Mouse (Mus musculus): ENCODE results near the gene Serpine1. TPM values are rescaled to one million over a fixed set of nuclear protein-coding genes. Genes with fewer than 3 reads are reported as not detected.

Serpine1 gene
- polyA plus RNA-seq, 1 experiment from 2014 or later, result 0.15 TPM

DNA sequence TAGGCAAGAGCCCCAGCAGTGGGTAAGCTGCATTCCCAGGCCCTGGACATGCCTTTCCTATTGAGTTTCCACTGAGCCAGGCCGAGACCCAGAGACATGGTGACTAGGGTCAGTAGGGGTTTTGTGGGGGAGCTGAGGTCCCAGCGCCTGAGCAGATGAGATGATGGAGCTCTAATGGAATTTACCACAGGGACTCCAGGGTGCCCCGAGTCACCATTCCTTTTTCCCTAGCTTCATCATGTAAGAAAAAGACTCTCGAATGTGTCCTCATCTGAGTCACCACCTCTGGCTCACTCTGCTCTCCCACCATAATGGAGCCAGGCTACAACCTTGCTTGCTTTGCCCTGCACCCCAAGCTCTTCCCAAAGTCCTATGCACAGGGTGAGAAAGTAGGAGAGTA lies 11.0 kb upstream of the Serpine1 start:
- Histone ChIP-seq H3K9ac (replicated peaks; ENCODE audit: low read depth, low read length) (no peak overlapping the region), H3K4me1 (replicated peaks; ENCODE audit: control insufficient read depth, insufficient read depth, low read length) (no peaks in the 10 kb centered on the region), H3K27me3 (replicated peaks; ENCODE audit: control insufficient read depth, insufficient read depth, low read length) (no peaks in the 10 kb centered on the region), H3K27ac (ENCODE audit: low read length) (no peak overlapping the region), H3K4me3 (replicated peaks; ENCODE audit: low read length) (no peak overlapping the region), H3K9me3 (ENCODE audit: control insufficient read depth, low read length) (no peaks in the 10 kb centered on the region), H3K4me2 (ENCODE audit: low read length) (no peak overlapping the region), H3K36me3 (ENCODE audit: control insufficient read depth, insufficient read depth) (no peaks in the 10 kb centered on the region)
- 82% methylated on average over 4 of the region's 4 CpGs for WGBS
- no peak for ATAC-seq

- Histone ChIP-seq H3K4me2 (ENCODE audit: low read length) (no peak overlapping the region), H3K36me3 (ENCODE audit: control insufficient read depth, insufficient read depth) (no peaks in the 10 kb centered on the region), H3K27ac (ENCODE audit: low read length) (no peak overlapping the region), H3K9me3 (ENCODE audit: control insufficient read depth, low read length) (no peaks in the 10 kb centered on the region), H3K4me3 (replicated peaks; ENCODE audit: low read length) (no peak overlapping the region), H3K9ac (replicated peaks; ENCODE audit: low read depth, low read length) (no peak overlapping the region), H3K4me1 (replicated peaks; ENCODE audit: control insufficient read depth, insufficient read depth, low read length) (no peaks in the 10 kb centered on the region), H3K27me3 (replicated peaks; ENCODE audit: control insufficient read depth, insufficient read depth, low read length) (no peaks in the 10 kb centered on the region)
- WGBS, result 74% methylated on average over 5 of the region's 5 CpGs
- ATAC-seq, result no peak
Measured at GRCm38 (mm10) chr5:137079849-137080248, 7.8 kb upstream of the Serpine1 start.

DNA sequence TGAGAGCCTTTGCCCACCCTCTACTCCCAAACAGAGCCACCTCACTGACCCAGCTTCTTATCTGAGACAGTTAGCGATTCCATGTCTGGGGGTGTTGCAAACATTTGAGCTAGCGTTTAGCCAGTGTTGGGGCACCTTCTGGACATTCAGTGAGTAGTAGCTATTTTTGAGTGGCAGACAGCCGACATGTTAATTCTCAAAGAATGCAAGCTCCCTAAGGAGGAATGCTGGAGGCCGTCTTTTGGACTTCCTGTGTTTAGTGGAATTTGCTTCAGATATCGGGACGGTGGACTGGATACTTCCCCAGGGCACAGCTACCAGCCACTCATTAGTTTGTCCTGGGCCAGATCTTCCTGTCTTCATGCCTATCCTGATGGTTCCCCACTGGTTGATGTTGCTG lies 6.5 kb upstream of the Serpine1 start:
- WGBS, result 73% methylated on average over 6 of the region's 6 CpGs
- no peak overlapping the region for H3K4me2 ChIP-seq (ENCODE audit: low read length)
- ATAC-seq, result no peak
- H3K36me3 ChIP-seq (ENCODE audit: control insufficient read depth, insufficient read depth), result no peaks in the 10 kb centered on the region
- H3K27ac ChIP-seq (ENCODE audit: low read length), result no peak overlapping the region
- no peak overlapping the region for H3K4me3 ChIP-seq (replicated peaks; ENCODE audit: low read length)
- H3K9me3 ChIP-seq (ENCODE audit: control insufficient read depth, low read length), result no peaks in the 10 kb centered on the region
- H3K4me1 ChIP-seq (replicated peaks; ENCODE audit: control insufficient read depth, insufficient read depth, low read length), result no peaks in the 10 kb centered on the region
- H3K9ac ChIP-seq (replicated peaks; ENCODE audit: low read depth, low read length), result no peak overlapping the region
- H3K27me3 ChIP-seq (replicated peaks; ENCODE audit: control insufficient read depth, insufficient read depth, low read length), result no peaks in the 10 kb centered on the region

DNA sequence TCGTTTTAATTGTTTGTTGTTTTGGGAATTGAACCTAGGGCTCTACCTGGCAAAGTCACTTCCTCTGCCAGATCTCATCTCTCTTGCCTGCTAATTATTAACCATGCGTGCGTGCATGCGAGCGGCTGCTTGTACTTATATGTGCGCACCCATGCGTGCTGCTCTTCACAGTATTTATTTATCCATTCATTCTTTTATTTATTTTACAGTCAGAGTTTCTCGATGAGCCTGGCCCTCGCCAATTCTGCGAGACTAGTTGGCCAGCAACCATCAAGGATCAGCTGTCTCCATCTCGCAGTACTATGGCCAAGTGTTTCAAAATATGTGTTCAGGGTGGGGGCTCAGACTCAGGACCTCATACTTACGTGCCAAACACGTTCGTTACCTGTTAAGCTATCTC lies 6.0 kb upstream of the Serpine1 start:
- Histone ChIP-seq H3K9me3 (ENCODE audit: control insufficient read depth, low read length) (no peaks in the 10 kb centered on the region), H3K27ac (ENCODE audit: low read length) (no peak overlapping the region), H3K4me1 (replicated peaks; ENCODE audit: control insufficient read depth, insufficient read depth, low read length) (no peaks in the 10 kb centered on the region), H3K9ac (replicated peaks; ENCODE audit: low read depth, low read length) (no peak overlapping the region), H3K27me3 (replicated peaks; ENCODE audit: control insufficient read depth, insufficient read depth, low read length) (no peaks in the 10 kb centered on the region), H3K36me3 (ENCODE audit: control insufficient read depth, insufficient read depth) (no peaks in the 10 kb centered on the region), H3K4me2 (ENCODE audit: low read length) (no peak overlapping the region), H3K4me3 (replicated peaks; ENCODE audit: low read length) (no peak overlapping the region)
- WGBS, result 86% methylated on average over 14 of the region's 14 CpGs
- no peak for ATAC-seq

DNA sequence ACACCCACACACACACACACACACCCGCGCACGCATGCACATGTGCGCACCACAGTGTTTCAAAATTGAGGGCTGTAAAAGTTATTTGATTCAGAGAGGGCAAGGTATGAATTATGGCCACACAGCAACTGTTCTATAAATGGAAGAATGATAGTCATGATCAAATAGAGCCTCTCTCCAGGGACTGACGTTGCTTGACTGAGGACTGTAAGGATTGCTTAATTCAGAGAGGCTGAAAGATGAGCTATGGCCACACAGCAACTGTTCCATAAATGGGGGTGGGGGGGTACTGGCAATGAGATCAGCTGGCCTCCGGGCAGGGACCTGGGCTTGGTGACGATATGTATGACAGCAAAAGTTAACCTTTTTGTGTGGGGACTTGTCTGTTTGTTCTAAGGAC lies 5.1 kb upstream of the Serpine1 start:
- WGBS, result 88% methylated on average over 7 of the region's 7 CpGs
- Histone ChIP-seq H3K9me3 (ENCODE audit: control insufficient read depth, low read length) (no peaks in the 10 kb centered on the region), H3K27ac (ENCODE audit: low read length) (no peak overlapping the region), H3K9ac (replicated peaks; ENCODE audit: low read depth, low read length) (no peak overlapping the region), H3K4me2 (ENCODE audit: low read length) (no peak overlapping the region), H3K4me1 (replicated peaks; ENCODE audit: control insufficient read depth, insufficient read depth, low read length) (peaks cover 6% of the 10 kb centered on the region), H3K36me3 (ENCODE audit: control insufficient read depth, insufficient read depth) (no peaks in the 10 kb centered on the region), H3K27me3 (replicated peaks; ENCODE audit: control insufficient read depth, insufficient read depth, low read length) (no peaks in the 10 kb centered on the region), H3K4me3 (replicated peaks; ENCODE audit: low read length) (no peak overlapping the region)
- no peak for ATAC-seq

GRCm38 (mm10) chr5:137076191-137076930 lies 4.3 kb upstream of the Serpine1 start:
- Histone ChIP-seq H3K9ac (replicated peaks; ENCODE audit: low read depth, low read length) (no peak overlapping the region), H3K36me3 (ENCODE audit: control insufficient read depth, insufficient read depth) (no peaks in the 10 kb centered on the region), H3K4me2 (ENCODE audit: low read length) (no peak overlapping the region), H3K9me3 (ENCODE audit: control insufficient read depth, low read length) (no peaks in the 10 kb centered on the region), H3K27me3 (replicated peaks; ENCODE audit: control insufficient read depth, insufficient read depth, low read length) (no peaks in the 10 kb centered on the region), H3K4me3 (replicated peaks; ENCODE audit: low read length) (no peak overlapping the region), H3K4me1 (replicated peaks; ENCODE audit: control insufficient read depth, insufficient read depth, low read length) (peaks cover 11% of the 10 kb centered on the region), H3K27ac (ENCODE audit: low read length) (no peak overlapping the region)
- no peak for ATAC-seq
- whole genome bisulfite sequencing, result 59% methylated on average over 11 of the region's 12 CpGs

- Histone ChIP-seq H3K4me1 (replicated peaks; ENCODE audit: control insufficient read depth, insufficient read depth, low read length) (peaks cover 11% of the 10 kb centered on the region), H3K9ac (replicated peaks; ENCODE audit: low read depth, low read length) (no peak overlapping the region), H3K36me3 (ENCODE audit: control insufficient read depth, insufficient read depth) (no peaks in the 10 kb centered on the region), H3K27ac (ENCODE audit: low read length) (no peak overlapping the region), H3K4me2 (ENCODE audit: low read length) (no peak overlapping the region), H3K4me3 (replicated peaks; ENCODE audit: low read length) (no peak overlapping the region), H3K27me3 (replicated peaks; ENCODE audit: control insufficient read depth, insufficient read depth, low read length) (no peaks in the 10 kb centered on the region), H3K9me3 (ENCODE audit: control insufficient read depth, low read length) (no peaks in the 10 kb centered on the region)
- WGBS, result 73% methylated on average over 6 of the region's 6 CpGs
- no peak for ATAC-seq
Measured at GRCm38 (mm10) chr5:137075726-137076125, 3.7 kb upstream of the Serpine1 start.

GRCm38 (mm10) chr5:137074191-137074651 lies 2.2 kb upstream of the Serpine1 start:
- WGBS, result 24% methylated on average over 6 of the region's 6 CpGs

DNA sequence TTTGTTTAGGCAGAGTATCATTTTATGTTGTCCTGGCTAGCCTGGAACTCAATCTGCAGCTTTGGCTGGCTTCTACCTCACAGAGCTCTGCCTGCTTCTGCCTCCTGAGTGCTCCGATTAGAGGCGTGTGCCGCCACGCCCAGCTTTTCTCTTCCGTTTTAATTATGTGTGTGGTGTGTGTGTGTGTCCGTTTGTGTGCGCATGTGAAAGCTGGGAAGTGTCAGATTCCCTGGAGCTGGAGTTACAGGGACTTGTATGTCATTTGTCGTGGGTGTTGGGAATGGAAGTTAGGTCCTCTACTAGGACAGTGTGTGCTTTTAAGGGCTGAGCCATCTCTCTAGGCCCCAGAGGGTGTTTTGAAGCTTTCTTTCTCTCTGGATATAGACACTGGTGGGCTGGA lies 1.1 kb upstream of the Serpine1 start:
- ATAC-seq, result no peak
- Histone ChIP-seq H3K36me3 (ENCODE audit: control insufficient read depth, insufficient read depth) (no peaks in the 10 kb centered on the region), H3K9ac (replicated peaks; ENCODE audit: low read depth, low read length) (no peak overlapping the region), H3K27ac (ENCODE audit: low read length) (no peak overlapping the region), H3K27me3 (replicated peaks; ENCODE audit: control insufficient read depth, insufficient read depth, low read length) (no peaks in the 10 kb centered on the region), H3K4me1 (replicated peaks; ENCODE audit: control insufficient read depth, insufficient read depth, low read length) (peaks cover 11% of the 10 kb centered on the region), H3K4me2 (ENCODE audit: low read length) (no peak overlapping the region), H3K9me3 (ENCODE audit: control insufficient read depth, low read length) (no peaks in the 10 kb centered on the region), H3K4me3 (replicated peaks; ENCODE audit: low read length) (no peak overlapping the region)
- 90% methylated on average over 8 of the region's 8 CpGs for WGBS

More at GRCm38 (mm10) chr5:137074191-137074651, 2.2 kb upstream of the Serpine1 start:
- Histone ChIP-seq H3K9ac (replicated peaks; ENCODE audit: low read depth, low read length) (no peak overlapping the region), H3K4me1 (replicated peaks; ENCODE audit: control insufficient read depth, insufficient read depth, low read length) (peaks cover 11% of the 10 kb centered on the region), H3K36me3 (ENCODE audit: control insufficient read depth, insufficient read depth) (no peaks in the 10 kb centered on the region), H3K9me3 (ENCODE audit: control insufficient read depth, low read length) (no peaks in the 10 kb centered on the region), H3K27me3 (replicated peaks; ENCODE audit: control insufficient read depth, insufficient read depth, low read length) (no peaks in the 10 kb centered on the region), H3K4me2 (ENCODE audit: low read length) (no peak overlapping the region), H3K27ac (ENCODE audit: low read length) (no peak overlapping the region), H3K4me3 (replicated peaks; ENCODE audit: low read length) (no peak overlapping the region)
- ATAC-seq, result no peak

All from forebrain, embryonic 16.5 days (tissue).